Mouse (Mus musculus): ENCODE results near the gene Rere. TPM values are rescaled to one million over a fixed set of nuclear protein-coding genes. Genes with fewer than 3 reads are reported as not detected.

Rere gene
- polyA plus RNA-seq, 2 experiments from 2014 or later = 24.7 to 28.4 TPM

GRCm38 (mm10) chr4:150624214-150624823, 342.9 kb downstream of the Rere start:
- no peak for ATAC-seq

GRCm38 (mm10) chr4:150624933-150625332, 343.5 kb downstream of the Rere start:
- no peak for ATAC-seq

GRCm38 (mm10) chr4:150625425-150625824, 344.0 kb downstream of the Rere start:
- ATAC-seq = peak; percentile 42

- ATAC-seq = peak; percentile 85
These were observed 344.7 kb downstream of the Rere start for GRCm38 (mm10) chr4:150625951-150626732.

GRCm38 (mm10) chr4:150629266-150629665, 347.8 kb downstream of the Rere start:
- ATAC-seq = no peak

- ATAC-seq = no peak
These were observed 354.1 kb downstream of the Rere start for GRCm38 (mm10) chr4:150635568-150635967.

- no peak for ATAC-seq
These were observed 355.2 kb downstream of the Rere start for GRCm38 (mm10) chr4:150636635-150637034.

GRCm38 (mm10) chr4:150644299-150644698, 362.9 kb downstream of the Rere start:
- no peak for ATAC-seq

- ATAC-seq = no peak
These were observed 367.9 kb downstream of the Rere start for GRCm38 (mm10) chr4:150649327-150649726.

GRCm38 (mm10) chr4:150651390-150652277, 370.2 kb downstream of the Rere start, which contains the start of gene Slc45a1:
TSS of gene Slc45a1 (minus strand) at chr4:150652174.
- ATAC-seq = no peak

- no peak for ATAC-seq
These were observed 371.7 kb downstream of the Rere start for GRCm38 (mm10) chr4:150653072-150653599.

- peak; percentile 85 for ATAC-seq
These were observed 374.5 kb downstream of the Rere start for GRCm38 (mm10) chr4:150655989-150656388.

- ATAC-seq = no peak
These were observed 375.1 kb downstream of the Rere start for GRCm38 (mm10) chr4:150656504-150656903.

GRCm38 (mm10) chr4:150659926-150660610, 378.6 kb downstream of the Rere start:
- ATAC-seq = no peak

- no peak for ATAC-seq
These were observed 380.4 kb downstream of the Rere start for GRCm38 (mm10) chr4:150661886-150662285.

- no peak for ATAC-seq
These were observed 381.7 kb downstream of the Rere start for GRCm38 (mm10) chr4:150663192-150663591.

GRCm38 (mm10) chr4:150664726-150665125, 383.3 kb downstream of the Rere start:
- ATAC-seq = no peak

GRCm38 (mm10) chr4:150665806-150666205, 384.4 kb downstream of the Rere start:
- no peak for ATAC-seq

Measured in CD4-positive, CD25-positive, alpha-beta regulatory T cell, adult 4 months (primary cell).